Mouse (Mus musculus) left cerebral cortex, postnatal 36 days (tissue): ENCODE data around the gene Prkd2. TPM values are rescaled to one million over a fixed set of nuclear protein-coding genes. Genes with fewer than 3 reads are reported as not detected.

Experiments used
- DNase-seq, 2 experiments: peaks; one replicate each; pipeline ENCODE4 v3.0.0; 2021 to 2022; ENCODE audit warnings: low spot score in 2 of 2, mixed read lengths in 1 of 2
- intact Hi-C: fragments of 180-260 bp; cut with DNase I; formaldehyde crosslinking; loops from one replicate; pipeline ENCODE4 v1.15.1; 2025
- total RNA-seq, 2 experiments: library from RNA; stranded (reverse); gene quantifications; 2 replicates each; pipeline ENCODE4 v1.2.3; 2021

Gene Prkd2
- total RNA-seq, 2 experiments from 2014 or later = 3.1 to 7.1 TPM

DNA sequence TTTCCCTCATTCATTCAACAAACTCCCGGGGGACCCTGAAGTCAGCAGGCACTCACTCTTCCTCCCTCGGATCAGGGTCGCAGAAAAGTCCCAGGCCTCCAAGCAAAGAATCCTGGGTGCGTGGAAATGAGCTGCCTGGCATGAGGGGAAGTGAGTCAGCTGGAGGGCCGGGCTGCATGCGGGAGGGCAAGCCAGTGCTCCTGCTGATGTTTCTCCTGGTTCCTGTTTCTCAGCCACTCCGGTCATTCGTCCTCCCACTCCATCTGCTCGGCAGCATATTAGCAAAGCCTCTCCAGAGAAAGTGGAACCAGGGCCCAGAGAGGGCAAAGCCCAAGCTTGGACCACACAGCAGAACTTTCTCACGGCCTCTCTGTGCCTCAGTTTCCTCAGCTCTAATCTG is 67.2 kb downstream of the Prkd2 start:
- DNase-seq = no peak
- intact Hi-C loops = no loop called here

DNA sequence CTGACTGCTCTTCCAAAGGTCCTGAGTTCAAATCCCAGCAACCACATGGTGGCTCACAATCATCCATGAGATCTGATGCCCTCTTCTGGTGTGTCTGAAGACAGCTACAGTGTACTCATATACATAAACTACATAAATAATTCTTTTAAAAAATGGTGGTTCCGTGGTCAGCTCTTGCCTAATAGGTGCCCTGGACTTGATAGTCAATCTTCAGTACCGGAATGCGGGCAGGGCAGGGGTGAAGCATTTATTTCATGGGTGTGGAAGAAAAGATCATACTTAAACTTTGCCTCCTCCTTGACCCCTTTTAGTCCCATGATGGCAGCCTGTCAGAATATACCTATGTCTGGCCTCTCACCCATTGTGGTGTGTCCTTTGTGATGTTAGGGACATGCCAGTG is 69.2 kb downstream of the Prkd2 start:
- DNase-seq = no peak
- intact Hi-C loops = no loop called here

DNA sequence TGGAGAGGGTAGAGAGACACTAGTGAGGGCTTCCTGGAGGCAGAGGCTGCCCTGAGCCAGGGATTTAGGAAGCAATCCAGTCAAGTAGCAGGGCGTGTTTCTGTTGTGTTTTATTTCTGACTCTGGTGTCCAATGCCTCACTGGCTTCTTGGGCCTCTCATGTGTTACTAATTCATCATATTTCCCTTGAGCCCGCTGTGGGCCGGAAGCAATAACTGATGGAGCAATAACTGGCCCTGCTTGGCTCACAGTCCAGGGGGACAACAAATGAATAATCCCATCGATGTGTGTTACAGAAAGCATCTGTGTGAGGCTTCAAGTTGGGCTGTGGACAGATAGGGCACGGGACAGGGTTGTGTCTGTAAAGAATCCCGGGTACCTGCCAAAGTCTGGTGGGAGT is 69.7 kb downstream of the Prkd2 start:
- DNase-seq = no peak
- intact Hi-C loops = no loop called here

DNA sequence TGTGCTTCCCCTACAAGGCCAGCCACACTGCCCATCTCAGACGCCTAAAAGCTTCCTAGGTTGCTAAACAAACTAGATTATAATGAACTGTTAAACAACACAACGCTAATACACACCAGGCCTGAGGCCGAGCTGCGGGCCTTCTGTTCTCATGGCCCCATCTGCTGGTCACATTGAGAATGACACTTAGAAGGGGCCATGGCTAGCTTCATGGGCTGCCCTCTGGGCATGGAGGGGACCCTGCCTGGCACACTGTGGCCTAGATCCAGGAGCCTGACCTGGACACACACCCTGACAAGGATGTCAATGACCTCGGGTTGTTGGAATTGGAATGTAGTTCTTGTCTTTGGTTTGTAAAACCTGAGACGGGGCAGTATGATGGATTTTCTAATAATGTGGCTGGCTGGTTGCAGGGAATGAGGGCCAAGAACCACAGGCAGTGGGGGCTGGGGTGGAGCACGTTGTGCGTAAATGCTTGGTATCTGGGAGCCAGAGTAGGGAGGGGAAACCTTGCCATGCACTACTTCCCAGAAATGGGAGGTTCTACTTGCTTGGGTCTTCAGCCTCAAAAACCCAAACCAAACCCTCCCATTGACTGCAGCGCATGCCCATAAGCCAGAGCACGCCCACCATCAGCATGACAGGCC is 71.2 kb downstream of the Prkd2 start:
- peak in 1 of 2 experiments; percentile 71 for DNase-seq
- intact Hi-C loops = loop anchor here (1.0 kb wide), 1 partner anchor 19 kb away; no protein-coding TSS in a partner anchor

DNA sequence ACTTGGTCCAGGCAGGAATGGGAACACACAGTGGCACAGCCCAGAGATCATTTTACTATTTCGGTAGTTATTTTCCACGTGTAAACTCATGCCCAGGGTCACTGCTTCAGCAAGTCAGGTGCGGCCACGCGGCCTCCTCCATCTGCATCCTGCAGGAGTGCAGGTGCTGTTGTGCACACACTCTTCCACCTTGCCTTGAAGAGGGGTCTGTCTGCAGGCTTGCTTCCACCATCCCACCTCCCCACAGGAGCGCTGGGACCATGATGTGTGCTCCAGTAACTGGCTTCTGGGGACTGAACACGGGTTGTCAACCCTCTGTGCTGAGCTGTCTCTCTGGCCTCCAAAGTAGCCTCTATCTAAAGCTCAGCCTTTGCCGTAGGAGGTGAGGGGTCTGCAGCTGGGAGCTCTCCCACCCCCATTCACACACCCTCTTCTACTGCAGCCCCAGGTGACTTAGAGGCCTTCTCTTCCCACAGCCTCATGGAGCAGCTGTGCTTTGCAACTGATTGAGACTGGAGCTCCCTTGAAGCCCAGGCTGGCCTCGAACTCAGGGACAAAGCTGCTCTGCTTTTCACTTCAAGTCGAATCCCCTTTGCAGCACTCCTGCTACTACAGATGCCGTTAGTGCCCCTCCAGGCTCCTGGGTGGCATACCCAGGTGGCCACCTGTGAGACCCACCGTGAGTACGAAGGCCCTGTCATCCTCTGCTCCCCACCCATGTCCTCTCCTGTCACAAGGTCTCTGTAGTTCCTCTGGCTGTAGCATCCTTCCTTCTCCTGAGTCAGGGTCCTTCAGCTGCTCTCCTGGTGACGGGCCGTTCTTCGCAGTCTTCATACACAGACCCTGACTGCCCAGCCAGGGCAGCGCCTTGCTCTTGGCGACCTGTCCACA is 72.0 kb downstream of the Prkd2 start:
- no peak for DNase-seq
- intact Hi-C loops = no loop called here

DNA sequence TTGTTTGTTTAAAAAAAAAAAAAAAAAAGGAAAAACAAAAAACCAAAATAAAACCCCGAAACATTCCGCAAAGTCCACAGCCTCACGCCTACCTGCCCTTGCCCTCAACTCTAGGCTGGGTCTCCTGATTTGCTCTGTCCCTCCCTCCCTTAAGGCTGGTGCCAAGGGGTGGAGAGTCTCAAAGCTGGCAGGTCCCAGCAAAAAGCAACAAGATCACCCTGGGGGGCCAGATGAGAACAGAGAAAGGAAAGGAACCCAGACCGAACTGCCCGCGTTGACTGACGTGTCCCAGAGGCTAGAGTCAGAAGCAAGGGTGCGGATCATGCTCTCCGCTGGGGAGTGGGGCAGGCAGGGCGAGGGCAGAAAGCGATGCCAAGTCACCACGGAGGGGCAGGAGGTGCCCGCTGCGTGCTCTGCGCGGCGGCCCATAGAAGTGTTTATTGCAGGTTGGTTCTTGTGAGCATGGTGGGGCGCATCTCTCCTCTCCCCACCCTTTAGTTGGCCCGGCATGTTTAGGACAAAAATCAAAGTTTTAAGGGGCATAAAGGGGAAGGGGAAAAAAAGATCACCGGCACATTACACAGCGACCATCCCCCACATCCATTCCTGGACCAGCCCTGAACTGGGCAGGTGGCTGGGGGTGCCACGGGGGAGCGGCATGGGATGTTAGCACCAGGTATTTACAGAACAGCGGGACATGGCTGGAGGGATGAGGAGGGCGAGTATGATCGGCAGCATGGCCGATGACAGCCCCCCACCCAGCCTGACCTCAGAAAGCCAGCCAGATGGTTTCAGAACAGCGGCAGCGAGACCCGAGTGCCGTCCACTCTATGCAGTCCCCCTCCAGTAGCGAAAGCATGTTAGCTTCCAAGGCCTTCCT is 73.0 kb downstream of the Prkd2 start:
- intact Hi-C loops = no loop called here
- DNase-seq = no peak

DNA sequence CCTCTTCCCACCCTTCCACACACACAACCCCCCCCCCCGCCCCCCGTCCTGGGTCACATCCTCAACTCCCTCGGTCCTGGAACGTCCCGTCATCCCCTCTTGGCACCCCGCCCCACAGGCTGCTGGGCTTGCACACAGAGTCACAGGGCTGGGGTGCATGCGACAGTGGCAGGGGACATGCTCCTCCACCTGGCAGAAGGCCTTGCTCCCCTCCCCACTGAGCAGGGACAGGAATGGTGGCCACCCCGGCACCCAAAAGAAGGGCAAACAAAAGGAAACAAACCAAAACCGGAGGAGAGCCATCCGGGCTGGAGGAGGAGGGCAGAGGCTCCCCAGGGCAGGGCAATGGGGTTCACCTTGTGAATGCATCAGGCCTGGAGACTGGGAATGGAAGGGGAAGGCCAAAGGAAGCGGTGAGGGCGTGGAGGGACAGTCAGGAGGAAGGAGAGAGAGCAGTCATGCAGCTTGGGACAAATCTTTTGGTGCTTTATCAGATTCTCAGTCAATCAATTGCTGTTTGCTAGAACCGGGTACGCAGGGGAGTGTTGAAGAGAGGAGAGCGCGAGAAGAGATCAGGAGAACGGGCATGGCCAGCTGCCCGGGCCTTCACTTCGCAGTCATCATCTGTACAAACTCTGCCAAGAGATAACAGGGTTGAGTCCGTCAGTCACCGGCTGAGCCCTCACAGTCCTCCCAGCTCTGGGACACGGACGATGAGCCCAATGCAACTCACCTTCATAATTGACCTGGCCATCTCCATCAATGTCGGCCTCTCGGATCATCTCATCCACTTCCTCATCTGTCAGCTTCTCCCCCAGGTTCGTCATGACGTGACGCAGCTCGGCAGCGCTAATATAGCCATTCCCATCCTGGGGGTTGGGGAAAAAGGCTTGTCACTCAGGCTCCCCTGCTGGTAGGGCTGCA is 73.9 kb downstream of the Prkd2 start:
- intact Hi-C loops = no loop called here
- DNase-seq = no peak

DNA sequence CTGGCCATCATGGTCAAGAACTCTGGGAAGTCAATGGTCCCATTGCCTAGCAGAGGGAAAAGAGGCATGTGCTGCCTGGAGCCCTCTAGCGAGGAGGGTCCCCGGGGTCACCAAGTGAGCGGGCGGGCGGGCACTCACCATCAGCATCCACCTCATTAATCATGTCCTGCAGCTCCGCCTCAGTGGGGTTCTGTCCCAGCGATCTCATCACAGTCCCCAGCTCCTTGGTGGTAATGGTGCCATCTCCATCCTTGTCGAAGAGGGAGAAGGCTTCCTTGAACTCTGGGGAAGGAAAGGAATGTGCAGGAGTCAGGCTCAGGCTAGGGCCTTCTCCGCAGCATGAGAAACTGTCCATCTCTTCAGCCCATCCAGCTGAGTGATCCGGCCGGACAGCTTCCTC is 74.7 kb downstream of the Prkd2 start:
- DNase-seq = no peak
- intact Hi-C loops = no loop called here

DNA sequence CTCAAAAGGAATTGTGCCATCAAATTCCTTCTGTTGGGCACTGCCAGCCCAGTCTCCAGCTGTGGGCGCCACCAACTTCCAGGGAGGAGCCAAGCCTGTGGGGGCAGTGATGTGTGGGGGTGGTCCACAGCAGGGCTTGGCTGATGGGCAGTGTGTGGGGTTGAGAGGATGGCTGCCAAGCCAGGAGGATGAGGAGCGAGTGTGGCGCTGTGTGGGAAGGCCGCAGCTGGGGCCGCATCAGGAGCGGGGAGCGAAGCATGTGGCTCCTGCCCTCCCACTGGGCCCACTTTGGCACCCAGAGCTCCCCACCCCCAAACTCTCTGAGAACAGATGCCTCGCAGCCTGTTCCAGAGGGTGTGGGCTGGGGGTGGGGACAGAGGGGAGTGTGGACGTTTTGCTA is 75.3 kb downstream of the Prkd2 start:
- DNase-seq = peak; percentile 78 to 87
- intact Hi-C loops = no loop called here

DNA sequence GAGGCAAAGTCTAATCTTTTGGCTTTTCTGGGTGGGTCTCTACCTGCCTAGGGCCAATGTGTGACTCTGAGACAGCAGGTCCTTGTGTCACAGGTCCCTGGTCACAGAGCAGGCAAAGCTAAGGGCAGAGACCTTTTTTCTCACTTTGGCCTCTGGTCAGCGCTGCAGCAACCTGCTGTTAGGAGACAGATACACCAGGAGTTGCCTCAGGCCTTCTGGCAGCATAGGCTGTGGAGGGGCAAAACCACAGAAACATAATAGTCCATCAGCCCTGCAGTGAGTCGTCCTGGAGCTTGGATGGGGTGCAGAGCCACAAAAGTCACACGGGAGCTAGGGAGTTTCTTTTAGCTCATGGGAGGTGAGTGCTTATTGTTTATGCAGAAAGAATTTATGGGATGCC is 76.0 kb downstream of the Prkd2 start:
- intact Hi-C loops = no loop called here
- DNase-seq = no peak

DNA sequence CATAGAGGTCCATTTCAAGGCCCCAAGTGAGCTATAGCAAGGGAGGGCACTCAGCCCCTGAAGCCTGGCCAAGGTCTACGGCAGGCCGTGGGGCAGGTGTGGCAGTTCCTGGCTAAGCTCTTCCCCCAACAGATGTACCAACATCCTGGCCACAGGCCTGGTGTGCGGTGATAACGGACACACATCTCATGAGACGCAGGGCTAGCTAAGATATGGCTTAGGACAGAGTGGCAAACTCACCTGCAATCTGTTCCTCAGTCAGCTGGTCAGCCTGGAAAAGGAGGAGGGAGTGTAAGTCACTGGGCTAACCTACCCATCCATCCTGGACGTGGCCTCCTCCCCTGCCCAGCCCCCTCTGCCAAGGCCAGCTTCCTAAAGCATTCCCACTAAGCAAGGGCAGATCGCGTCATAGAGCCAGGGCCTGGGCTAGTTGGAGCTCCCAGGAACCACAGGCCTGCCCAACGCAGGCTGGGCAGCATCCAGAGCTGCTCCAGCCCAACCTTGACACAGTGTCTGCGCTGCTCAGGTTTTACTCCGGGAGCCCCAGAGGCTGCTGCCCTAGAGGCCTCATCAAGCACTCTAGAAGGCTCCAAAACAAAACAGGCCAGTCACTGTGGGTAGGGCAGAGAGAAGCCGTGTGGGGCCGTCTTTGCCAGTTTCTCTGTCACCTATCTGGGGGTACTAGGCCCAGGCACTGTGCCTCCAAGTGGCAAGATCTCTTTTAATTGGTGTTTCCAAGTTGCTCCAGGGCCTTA is 76.9 kb downstream of the Prkd2 start:
- no peak for DNase-seq
- intact Hi-C loops = no loop called here

Other genes with a start within 250 kb of the Prkd2 start
- 100 to 1,000 TPM; 134 to 138 TPM for gene Arhgap35, start 227.9 kb upstream of the Prkd2 start, total RNA-seq
- gene Ceacam15, start 167.2 kb upstream of the Prkd2 start, total RNA-seq = not detected
- under 1 TPM in 1 of 2 experiments, not detected in 1; 0.22 TPM for gene Ceacam9, start 121.0 kb upstream of the Prkd2 start, total RNA-seq
- 100 to 1,000 TPM; 264 to 316 TPM for gene Ap2s1, start 104.5 kb upstream of the Prkd2 start, total RNA-seq
- 1 to 10 TPM; 3.7 to 7.6 TPM for gene Slc1a5, start 61.6 kb upstream of the Prkd2 start, total RNA-seq
- 100 to 1,000 TPM; 310 to 320 TPM for gene Strn4, start 27.0 kb upstream of the Prkd2 start, total RNA-seq
- gene Fkrp, start 26.2 kb upstream of the Prkd2 start, total RNA-seq = 10 to 100 TPM; 50.4 to 62.8 TPM
- gene Dact3, start 32.4 kb downstream of the Prkd2 start, total RNA-seq = 100 to 1,000 TPM; 179 to 210 TPM
- gene Gng8, start 48.9 kb downstream of the Prkd2 start, total RNA-seq = 1 to 10 TPM; 2.8 to 4.0 TPM
- gene Ptgir, start 63.6 kb downstream of the Prkd2 start, total RNA-seq = under 1 TPM in 1 of 2 experiments, not detected in 1; 0.10 TPM
- gene Calm3, start 81.2 kb downstream of the Prkd2 start, total RNA-seq = 1,000 to 10,000 TPM; 1,705 to 2,029 TPM
- gene Pnmal2, start 101.8 kb downstream of the Prkd2 start, total RNA-seq = 100 to 1,000 TPM; 249 to 288 TPM
- 100 to 1,000 TPM; 109 to 111 TPM for gene Pnmal1, start 116.8 kb downstream of the Prkd2 start, total RNA-seq
- gene Gm42372, start 140.2 kb downstream of the Prkd2 start, total RNA-seq = 10 to 100 TPM; 59.7 to 61.7 TPM
- gene Ccdc8, start 149.8 kb downstream of the Prkd2 start, total RNA-seq = 1 to 10 TPM; 2.1 to 2.3 TPM
- 100 to 1,000 TPM; 159 to 168 TPM for gene Ppp5c, start 185.0 kb downstream of the Prkd2 start, total RNA-seq
- 10 to 100 TPM in 1 of 2 experiments, 1 to 10 TPM in 1; 6.8 to 16.0 TPM for gene Hif3a, start 219.5 kb downstream of the Prkd2 start, total RNA-seq
- gene Psg16, start 231.1 kb downstream of the Prkd2 start, total RNA-seq = 1 to 10 TPM; 4.1 to 6.3 TPM